Mouse (Mus musculus): ENCODE results near the gene Srsf12.

Srsf12 gene

DNA sequence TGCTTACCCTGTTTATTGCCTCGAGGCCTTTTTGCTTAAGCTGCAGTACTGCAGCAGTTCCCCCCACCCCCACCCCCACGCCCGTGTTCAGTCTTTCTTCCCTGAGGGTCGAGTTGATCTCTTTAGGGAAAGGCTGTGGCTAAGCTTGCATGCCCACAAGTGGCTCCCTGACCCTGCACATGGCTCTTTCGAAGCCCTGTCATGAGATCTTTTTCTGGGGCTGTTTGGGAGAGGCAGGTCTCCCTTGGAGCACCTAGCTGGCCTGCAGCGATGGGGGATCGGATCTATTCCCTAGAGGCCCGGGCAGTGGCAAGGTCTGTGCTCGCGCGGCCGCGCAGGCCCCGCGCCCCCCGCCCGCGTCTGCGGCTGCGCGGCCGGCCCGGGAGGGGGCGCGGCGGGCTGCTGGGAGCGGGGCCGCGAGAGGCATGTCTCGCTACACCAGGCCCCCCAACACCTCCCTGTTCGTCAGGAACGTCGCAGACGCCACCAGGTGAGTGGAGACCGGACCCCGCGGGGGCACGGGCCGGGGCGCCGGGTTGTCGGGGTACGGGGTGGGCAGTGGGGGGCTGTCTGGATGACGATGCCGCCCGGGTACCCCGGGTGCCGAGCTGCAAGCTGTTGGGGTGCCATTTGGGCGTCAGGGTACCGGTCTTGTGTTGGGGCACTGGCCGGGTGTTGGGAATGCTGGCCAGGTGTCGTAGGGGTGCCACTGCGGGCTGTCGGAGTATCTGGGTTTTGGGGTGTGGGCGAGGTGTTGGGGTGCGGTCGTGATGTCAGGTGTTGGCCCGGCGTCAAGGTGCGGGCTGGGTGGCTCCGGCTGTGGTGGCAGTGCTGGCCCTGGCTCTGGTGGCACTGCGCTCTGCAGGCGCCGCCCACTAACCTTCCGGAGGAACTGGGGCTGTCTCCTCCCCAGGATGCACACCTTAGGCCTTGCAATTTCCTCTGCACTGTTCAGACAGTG is at the start of gene Srsf12:
Srsf12 (plus strand) TSS at position 111 of the 961 bp plus-strand sequence.
- in situ Hi-C loops (cut with MboI, MseI): no loop called here

GRCm38 (mm10) chr4:33183477-33183876 is 25.3 kb upstream of the Srsf12 start:
- in situ Hi-C loops (cut with MboI, MseI): no loop called here

DNA sequence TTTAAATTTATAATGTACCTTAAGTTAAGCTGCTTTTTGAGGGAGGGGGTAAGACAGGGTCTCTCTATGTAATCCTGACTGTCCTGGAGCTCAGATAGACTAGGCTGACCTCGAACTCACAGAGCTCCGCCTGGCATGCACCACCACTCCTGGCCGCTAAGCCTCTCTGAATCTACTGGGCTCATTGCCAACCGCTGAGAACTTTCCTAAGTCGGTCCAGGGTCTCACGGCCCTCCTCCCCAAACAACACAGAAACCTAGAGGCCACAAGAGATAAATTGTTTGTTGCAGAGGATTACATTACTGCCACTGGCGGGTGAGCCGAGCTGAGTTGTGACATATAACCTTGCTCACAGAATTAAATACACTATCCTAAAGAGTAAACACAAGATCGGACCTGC is 20.6 kb upstream of the Srsf12 start:
- in situ Hi-C loops (cut with MboI, MseI): no loop called here

DNA sequence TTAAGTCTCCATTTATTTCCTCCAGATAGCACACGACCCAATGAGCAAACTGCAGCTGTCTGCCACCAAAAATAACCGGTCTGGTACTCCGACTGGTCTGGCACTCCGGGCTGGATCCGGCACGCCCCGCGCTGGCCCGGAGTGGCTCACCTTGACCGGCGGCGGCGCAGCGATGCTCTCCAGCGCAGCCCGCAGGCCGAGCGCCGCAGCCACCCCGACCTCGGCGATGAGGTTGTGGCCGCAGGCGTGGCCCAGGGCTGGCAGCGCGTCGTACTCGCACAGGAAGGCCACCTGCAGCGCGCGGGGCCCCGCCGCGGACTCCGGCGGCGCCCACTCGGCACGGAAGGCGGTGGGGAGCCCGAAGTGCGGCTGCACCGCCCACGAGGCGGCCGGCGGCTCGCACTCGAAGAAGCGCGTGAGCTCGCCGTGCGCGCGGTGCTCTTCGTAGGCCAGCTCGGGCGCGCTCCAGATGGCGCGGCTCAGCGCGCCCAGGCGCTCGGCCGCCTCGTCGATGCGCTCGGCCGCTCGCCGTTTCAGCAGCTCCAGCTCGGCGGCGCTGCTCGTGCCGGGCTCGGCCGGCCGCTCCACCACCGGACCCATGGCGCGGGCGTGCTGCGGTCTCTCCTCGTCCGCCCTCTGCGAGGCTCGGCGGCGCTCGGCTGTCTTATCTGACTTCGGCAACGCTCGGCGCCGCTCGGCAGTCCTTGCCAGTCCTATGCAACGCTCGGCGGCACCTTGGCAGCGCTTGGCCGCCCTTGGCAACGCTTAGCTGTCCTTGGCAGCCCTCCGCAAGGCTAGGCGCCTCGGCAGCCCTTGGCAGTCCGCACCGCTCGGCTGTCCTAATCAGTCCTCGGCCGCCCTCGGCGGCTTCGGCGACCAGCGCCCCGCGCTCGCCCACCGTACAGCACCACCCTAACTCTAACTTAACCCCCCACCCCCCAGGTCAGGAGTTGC is 19.7 kb upstream of the Srsf12 start:
- in situ Hi-C loops (cut with MboI, MseI): no loop called here

DNA sequence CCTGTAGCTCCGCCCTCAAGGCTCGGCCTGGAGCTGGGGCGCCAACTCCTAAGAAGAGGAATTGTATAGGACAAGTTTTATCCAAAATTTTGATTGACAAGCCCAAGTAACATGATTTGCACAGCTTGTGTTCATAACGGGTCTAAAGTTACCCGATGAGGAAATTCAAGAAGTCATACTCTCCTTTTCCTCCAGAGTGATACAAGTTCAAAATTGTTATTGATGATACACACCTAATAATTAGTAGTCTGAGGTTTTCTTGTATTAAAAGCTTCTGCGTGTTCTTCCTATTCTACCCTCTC is 19.1 kb upstream of the Srsf12 start, which contains the start of gene Pm20d2:
Pm20d2 (minus strand) TSS at position 3 of the 302 bp plus-strand sequence.
- in situ Hi-C loops (cut with MboI, MseI): no loop called here

GRCm38 (mm10) chr4:33198117-33198516 is 10.7 kb upstream of the Srsf12 start:
- in situ Hi-C loops (cut with MboI, MseI): no loop called here

- in situ Hi-C loops (cut with MboI, MseI): loop anchor here (5.0 kb wide), 1 partner anchor 93 kb away; no protein-coding TSS in a partner anchor
These were observed 4.1 kb upstream of the Srsf12 start for GRCm38 (mm10) chr4:33204682-33205081.

DNA sequence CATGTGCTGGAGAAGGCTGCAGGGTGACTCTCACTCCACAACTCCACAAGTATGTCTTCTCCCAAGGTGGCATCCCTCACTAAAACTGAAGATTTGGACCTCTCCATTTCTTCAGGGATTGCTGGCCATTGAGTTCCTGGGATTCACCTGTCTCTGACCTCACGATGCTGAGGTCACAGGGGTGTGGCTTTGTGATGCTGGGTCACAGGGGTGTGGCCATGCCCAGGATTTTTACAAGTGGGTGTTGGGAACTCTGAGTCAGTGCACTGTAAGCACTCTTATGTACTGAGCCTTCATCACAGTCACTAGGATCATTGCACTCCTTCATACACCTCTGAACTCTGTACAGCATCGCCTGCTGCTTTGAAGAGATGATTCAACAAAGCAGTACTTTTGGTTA is 1.2 kb upstream of the Srsf12 start:
- in situ Hi-C loops (cut with MboI, MseI): no loop called here

DNA sequence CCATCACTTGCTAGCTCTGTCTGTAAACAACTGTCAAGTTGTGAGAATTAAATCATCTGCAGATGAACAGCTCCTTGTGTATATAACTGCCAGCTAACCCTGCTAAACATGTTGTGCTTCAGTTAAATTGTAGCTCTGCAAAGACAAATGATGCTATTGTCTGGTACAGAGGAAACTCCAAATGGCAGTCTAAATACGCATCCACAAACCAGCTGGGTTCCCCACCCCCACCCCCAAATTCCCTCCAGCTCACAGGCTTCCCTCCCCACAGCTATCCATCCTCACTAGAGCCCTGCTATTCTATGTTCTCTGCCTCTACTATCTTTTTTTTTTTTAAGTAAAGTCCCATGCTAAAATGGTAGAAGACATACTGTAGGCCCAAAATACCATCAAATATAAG is 13.1 kb downstream of the Srsf12 start:
- in situ Hi-C loops (cut with MboI, MseI): loop anchor here (10.0 kb wide), 1 partner anchor 1503 kb away; no protein-coding TSS in a partner anchor

DNA sequence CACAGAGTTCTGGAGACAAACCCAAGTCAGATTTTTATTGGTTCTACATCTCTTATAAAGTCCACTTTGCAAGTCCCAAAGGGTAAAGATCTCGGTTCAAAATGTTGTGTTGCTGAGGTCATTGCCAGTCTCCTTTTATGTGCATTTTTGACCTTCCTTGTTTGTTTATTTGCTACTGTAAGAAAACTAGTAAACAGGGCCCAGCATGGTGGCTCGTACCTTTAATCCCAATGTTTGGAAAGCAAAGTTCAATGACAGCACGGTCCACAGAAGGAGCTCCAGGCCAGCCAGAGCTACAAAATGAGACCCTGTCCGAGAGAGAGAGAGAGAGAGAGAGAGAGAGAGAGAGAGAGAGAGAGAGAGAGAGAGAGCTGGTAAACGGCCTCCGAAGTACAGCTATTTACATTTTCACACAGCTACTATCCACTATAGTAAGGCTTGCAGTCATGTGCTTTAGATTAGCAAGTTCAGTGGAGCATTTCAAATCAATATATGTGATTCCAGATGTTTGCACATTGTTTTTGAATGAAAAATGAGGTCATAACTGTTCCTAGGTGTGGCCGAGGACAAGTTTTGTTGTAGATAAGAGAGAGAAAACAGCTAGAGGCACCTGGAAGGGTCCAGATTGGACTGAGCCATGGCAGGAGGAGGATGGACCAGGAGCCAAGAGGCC is 15.3 kb downstream of the Srsf12 start:
- in situ Hi-C loops (cut with MboI, MseI): loop anchor here (10.0 kb wide), 1 partner anchor 1501 kb away; no protein-coding TSS in a partner anchor

DNA sequence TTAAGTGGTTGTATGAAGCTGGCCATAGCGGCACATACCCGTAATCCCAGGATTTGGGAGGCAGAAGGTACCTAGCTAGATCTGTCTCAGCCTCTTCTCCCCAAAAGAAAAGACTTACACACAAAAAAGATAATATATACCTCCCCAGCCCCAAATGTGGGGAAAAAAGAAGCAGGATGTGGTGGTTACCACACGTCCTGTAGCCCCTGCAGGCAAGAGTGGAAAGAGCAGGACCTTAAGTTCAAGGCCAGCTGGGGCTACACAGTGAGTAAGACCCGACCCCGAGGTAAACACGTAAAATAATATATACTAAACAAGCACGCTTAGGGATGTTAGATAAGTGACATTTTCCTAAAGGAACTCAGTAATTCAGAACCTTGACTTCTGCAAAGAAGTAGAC is 18.4 kb downstream of the Srsf12 start:
- in situ Hi-C loops (cut with MboI, MseI): loop anchor here (10.0 kb wide), 1 partner anchor 1498 kb away; no protein-coding TSS in a partner anchor

DNA sequence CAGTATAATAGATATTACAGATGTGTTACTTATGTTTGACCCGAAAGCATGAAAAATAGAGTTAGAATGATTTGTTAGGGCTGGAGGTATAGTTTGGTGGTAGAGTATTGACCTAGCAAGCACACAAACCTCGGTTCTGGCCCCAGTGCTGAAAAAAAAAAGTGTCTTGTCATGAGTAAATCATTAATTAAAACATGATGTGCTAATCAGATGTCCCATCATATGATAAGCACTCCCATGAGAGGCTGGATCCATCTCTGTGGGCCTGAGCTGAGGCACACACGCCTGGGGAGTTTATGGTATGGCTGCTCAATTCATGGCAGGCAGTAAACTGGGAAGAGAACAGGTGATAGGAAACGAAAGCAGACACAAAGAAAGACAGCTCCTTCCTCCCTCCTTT is 20.8 kb downstream of the Srsf12 start:
- in situ Hi-C loops (cut with MboI, MseI): loop anchor here (10.0 kb wide), 1 partner anchor 1495 kb away; no protein-coding TSS in a partner anchor

DNA sequence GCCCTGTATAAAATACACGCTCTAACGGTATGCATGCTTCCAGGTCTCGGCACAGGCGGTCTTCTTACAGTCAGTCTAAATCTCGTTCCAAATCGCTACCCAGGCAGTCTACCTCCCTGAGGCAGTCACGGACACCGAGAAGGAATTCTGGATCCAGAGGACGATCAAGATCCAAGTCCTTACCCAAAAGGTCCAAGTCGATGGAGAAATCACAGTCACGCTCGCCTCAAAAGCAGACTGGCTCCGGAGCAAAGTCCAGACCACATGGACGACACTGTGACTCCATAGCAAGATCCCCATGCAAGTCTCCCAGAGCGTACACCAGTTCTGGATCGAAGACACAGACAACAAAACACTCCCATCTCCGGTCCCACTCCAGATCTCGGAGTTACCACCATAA is 22.1 kb downstream of the Srsf12 start:
- in situ Hi-C loops (cut with MboI, MseI): no loop called here

DNA sequence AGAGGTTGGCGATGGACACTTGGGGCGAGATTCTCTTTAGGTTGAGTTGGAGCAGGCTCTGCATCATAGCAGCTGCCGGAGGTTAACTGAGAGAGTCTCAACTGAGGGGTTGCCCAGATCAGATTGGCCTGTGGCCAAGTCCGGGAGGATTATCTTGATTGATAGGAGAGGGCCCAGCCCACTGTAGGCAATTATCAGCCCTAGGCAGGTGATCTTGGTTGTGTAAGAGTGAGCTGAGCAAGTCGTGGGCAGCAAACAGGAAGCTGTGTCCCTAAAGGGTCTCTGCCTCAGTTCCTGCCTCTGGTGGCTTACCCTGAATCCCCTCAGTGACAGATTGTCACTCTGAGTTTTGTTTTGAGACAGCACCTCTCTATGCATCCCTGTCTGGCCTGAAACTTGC is 33.7 kb downstream of the Srsf12 start:
- in situ Hi-C loops (cut with MboI, MseI): no loop called here

GRCm38 (mm10) chr4:33243016-33243758 is 34.4 kb downstream of the Srsf12 start:
- in situ Hi-C loops (cut with MboI, MseI): no loop called here

DNA sequence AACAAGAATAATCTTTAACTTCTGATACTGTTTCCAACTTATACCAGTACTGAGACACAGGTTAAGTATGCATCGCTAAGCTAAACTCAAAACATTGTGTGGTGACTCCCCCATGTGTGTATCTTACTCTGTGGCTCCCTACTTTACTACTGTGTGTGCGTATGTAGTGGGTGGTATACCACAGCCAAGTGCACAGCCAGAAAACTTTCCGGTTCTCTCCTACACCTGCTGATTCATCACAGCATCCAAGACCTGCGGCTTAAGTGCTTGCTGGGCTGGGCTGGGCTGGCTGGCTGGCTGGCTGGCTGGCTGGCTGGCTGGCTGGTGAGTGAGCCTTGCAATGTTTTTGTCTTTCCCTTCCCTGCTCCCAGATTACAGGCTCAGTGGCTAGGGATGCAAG is 35.1 kb downstream of the Srsf12 start:
- in situ Hi-C loops (cut with MboI, MseI): no loop called here

- in situ Hi-C loops (cut with MboI, MseI): no loop called here
These were observed 37.1 kb downstream of the Srsf12 start for GRCm38 (mm10) chr4:33245853-33246395.

- in situ Hi-C loops (cut with MboI, MseI): no loop called here
These were observed 38.8 kb downstream of the Srsf12 start for GRCm38 (mm10) chr4:33247479-33248053.

DNA sequence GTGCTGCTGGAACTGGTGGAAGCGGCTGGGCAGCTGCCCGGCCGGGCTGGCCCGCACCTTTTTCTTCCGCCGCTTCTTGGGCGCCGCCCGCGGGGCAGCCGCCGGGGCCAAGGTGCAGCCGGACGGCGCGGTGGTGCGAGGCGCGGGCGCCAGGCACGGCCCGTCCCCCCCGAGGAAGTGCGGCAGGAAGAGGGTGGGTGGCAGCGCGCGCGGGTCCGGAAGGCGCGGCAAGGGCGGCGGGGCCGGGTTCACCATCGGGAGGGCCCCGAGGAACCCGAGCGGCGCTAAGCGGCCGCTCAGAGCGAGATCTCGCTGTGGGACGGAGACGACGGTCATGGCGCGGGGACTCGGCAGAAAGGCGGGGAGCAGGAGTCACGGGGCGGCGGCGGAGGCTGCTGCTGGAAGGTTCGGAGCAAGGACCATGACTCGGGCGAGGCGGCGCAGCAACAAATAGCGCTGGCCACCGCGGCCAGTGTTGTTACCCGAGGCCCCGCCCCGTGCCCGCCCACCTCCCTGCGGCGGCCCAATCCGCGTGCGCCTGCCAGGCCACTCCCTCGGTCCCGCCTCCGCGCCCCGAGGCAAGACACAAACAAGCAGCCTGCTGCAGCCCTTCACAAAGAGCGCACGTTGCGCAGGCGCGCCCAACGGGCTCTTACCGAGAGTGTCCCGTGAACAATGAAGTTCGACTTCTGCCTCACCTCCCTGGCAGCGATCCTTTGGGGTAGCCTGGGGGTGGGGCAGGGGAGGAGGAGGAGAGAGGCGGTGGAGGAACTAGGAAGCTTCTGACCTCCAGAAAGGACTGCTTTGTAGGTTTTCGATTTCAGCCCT is 39.5 kb downstream of the Srsf12 start:
- in situ Hi-C loops (cut with MboI, MseI): no loop called here

All from T-helper 1 cell (primary cell).